Mouse (Mus musculus) B cell, adult 62 days (primary cell): ENCODE results near the gene Epha4. TPM values are rescaled to one million over a fixed set of nuclear protein-coding genes. Genes with fewer than 3 reads are reported as not detected.

Source experiments
- total RNA-seq: library from RNA; stranded (reverse); gene quantifications from 4 replicates; pipeline ENCODE4 v1.2.4, GENCODE M21; 2023

Gene Epha4
- 0.09 to 2.1 TPM (median 0.44 TPM) in 4 replicates for total RNA-seq

DNA sequence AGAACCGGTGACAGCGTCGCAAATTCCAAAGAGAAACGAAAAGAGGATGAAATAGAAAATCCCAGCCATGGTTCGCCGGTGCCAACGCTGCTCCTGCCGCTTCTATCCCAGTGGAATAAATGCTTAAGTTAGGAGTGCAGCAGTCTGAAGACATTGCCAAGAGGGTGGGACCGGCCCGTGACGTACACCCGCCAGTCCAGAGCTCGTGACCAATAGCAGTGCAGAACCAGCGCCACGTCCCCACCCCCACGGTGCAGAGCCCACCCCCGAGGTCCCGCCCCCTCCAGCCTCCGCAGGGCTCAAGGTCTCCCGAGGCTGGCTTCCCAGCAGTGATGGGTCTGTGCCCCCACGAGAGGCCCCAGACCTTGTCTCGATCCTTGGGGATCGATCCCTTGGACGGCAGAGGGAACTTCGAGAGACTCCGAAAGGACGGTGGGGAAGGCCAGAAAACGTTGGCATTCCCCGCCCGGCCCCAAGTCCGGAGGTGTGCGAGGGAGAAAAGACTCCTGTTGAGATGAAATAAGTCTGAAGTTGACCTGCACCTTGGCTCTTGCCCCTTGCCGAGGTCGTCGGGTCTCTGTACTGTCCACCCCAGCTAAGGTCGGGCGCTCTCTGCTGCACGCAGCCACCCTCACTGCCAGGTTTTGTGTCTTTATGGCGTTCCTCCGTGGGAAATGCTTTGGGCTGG lies at the start of gene Epha4:
TSS of gene Epha4 (minus strand) at position 126 of the 688 bp plus-strand sequence.

